Mouse (Mus musculus): ENCODE data around the gene Fam20a. TPM values are rescaled to one million over a fixed set of nuclear protein-coding genes. Genes with fewer than 3 reads are reported as not detected.

Fam20a gene
- 2.2 and 2.4 TPM in 2 replicates for polyA plus RNA-seq (2015; fragmentation: Nextera tagmentation; extraction: Ambion mirVana)

DNA sequence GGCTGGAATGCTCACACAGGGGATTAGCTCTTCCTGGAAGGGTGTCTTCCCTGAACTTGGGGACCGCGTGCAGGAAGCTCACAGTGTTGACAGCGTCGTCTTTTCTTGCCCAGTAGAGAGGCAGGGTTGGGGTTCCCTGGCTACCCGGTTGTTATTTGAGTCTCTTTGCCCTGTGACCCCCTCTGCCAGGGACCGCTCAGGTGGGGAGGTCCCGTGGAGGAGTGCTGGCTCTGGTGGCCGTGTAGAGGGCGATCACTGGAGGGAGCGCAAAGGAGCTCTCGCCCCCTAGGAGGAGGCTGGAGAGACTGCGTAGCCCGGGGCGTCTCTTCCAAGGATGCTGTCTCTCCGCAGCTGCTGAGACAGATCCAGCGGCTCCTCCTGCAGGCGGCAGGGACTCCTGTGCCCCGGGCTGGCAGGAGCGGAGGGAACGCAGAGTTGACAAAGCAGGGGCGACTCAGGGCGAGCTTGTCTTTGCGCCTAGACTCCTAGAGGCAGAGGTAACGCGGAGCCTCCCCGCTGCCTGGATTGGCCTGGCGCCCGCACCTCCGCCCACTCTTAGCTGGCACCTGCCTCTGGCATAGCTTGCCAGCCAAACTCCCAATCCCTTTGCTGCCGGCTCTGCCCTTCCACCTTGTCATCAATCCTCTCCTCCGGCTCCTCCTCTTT is at the start of gene Fam20a:
TSS of gene Fam20a (minus strand) at position 499 of the 666 bp plus-strand sequence.
- H3K36me3 ChIP-seq (ENCODE audit: control insufficient read depth, insufficient read depth, low read length): no peaks in the 10 kb centered on the region
- no peaks in the 10 kb centered on the region for H3K9me3 ChIP-seq (replicated peaks; ENCODE audit: control insufficient read depth, low read length)
- peak within 1 kb of the TSS; percentile 89 for H3K4me2 ChIP-seq (ENCODE audit: low read depth, low read length)
- H3K4me3 ChIP-seq (replicated peaks; ENCODE audit: low read length): peak within 1 kb of the TSS; percentile 51
- H3K27ac ChIP-seq (ENCODE audit: low read length): peak within 1 kb of the TSS; percentile 58; the same call in 1 of the 2 replicates
- H3K27me3 ChIP-seq (ENCODE audit: control insufficient read depth, insufficient read depth, low read length): peaks cover 7% of the 10 kb centered on the region; the same call in 1 of the 2 replicates
- peak; percentile 35; the same call in 1 of the 2 replicates for ATAC-seq (ENCODE audit: insufficient read depth, low FRiP score)
- H3K4me1 ChIP-seq (ENCODE audit: control insufficient read depth, insufficient read depth, low read length): peaks cover 15% of the 10 kb centered on the region
- peak within 1 kb of the TSS; percentile 64 for H3K9ac ChIP-seq (ENCODE audit: low read length)
- under 1% methylated on average over 31 of the region's 31 CpGs for WGBS

DNA sequence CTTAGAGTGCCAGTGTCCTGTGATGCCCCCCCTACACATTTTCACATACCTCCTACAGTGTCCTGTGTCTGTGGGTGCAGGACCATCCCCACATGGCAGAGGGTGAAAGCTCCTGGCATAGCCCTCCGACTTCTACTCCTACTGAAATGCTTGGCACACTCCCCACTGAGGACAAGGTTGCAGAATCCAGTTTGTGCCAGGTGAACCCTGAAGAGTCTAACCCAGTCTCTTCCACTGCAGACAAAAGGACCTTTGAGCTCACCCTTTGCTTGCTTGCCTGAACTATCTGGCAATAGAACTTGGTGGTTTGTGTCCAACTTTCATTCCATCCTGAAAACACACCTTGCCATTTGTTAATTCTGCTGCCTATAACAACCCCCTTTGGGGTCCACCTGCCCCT is 49.3 kb upstream of the Fam20a start:
- no peak overlapping the region for H3K4me3 ChIP-seq (replicated peaks; ENCODE audit: low read length)
- H3K9ac ChIP-seq (ENCODE audit: low read length): no peak overlapping the region
- WGBS: 75% methylated on average over 1 of the region's 1 CpGs
- no peak for ATAC-seq (ENCODE audit: insufficient read depth, low FRiP score)
- H3K9me3 ChIP-seq (replicated peaks; ENCODE audit: control insufficient read depth, low read length): no peaks in the 10 kb centered on the region
- H3K27ac ChIP-seq (ENCODE audit: low read length): no peak overlapping the region
- H3K36me3 ChIP-seq (ENCODE audit: control insufficient read depth, insufficient read depth, low read length): no peaks in the 10 kb centered on the region
- no peaks in the 10 kb centered on the region for H3K27me3 ChIP-seq (ENCODE audit: control insufficient read depth, insufficient read depth, low read length)
- H3K4me1 ChIP-seq (ENCODE audit: control insufficient read depth, insufficient read depth, low read length): no peaks in the 10 kb centered on the region
- no peak overlapping the region for H3K4me2 ChIP-seq (ENCODE audit: low read depth, low read length)

DNA sequence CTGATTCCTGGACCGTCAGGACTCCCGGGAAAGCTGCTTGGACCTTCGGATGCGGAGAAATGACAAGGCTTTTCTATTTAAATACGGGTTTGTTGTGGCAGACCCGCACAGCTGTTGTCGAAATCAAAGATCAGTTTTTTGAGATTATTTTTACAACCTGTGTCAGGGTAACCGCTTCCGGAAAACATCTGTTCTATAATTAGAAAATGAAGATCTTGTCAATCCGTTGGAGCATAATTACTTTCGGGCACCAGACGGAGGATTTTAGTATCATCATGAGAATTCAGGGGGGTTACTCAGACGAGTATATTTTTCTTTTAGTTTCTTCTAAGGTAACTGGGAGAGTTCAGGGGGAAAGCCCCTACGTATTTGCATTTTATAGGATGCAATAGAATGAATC is 48.1 kb upstream of the Fam20a start:
- H3K4me1 ChIP-seq (ENCODE audit: control insufficient read depth, insufficient read depth, low read length): no peaks in the 10 kb centered on the region
- H3K9me3 ChIP-seq (replicated peaks; ENCODE audit: control insufficient read depth, low read length): no peaks in the 10 kb centered on the region
- no peaks in the 10 kb centered on the region for H3K27me3 ChIP-seq (ENCODE audit: control insufficient read depth, insufficient read depth, low read length)
- WGBS: 87% methylated on average over 14 of the region's 14 CpGs
- no peak overlapping the region for H3K27ac ChIP-seq (ENCODE audit: low read length)
- H3K4me3 ChIP-seq (replicated peaks; ENCODE audit: low read length): no peak overlapping the region
- no peaks in the 10 kb centered on the region for H3K36me3 ChIP-seq (ENCODE audit: control insufficient read depth, insufficient read depth, low read length)
- ATAC-seq (ENCODE audit: insufficient read depth, low FRiP score): no peak
- no peak overlapping the region for H3K4me2 ChIP-seq (ENCODE audit: low read depth, low read length)
- no peak overlapping the region for H3K9ac ChIP-seq (ENCODE audit: low read length)

DNA sequence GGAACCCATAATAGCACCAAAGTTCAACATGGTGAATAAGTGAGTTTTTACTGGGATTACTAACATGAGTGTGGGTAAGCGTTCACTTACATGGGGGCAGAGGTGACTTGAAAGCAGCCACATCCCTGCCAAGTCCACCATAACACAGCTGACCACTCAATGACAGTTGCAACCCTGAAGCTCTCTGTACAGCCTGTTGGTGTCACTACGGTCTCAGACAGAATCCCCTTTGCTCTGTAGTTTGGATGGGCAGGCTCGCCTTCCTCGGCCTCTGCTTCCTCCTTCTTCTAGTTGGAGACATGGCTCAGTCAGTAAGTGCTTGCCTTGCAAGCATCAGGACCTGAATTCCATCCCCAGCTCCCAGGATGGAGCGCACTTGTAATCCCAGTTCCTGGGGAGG is 47.0 kb upstream of the Fam20a start:
- H3K4me2 ChIP-seq (ENCODE audit: low read depth, low read length): no peak overlapping the region
- ATAC-seq (ENCODE audit: insufficient read depth, low FRiP score): no peak
- H3K27ac ChIP-seq (ENCODE audit: low read length): no peak overlapping the region
- H3K36me3 ChIP-seq (ENCODE audit: control insufficient read depth, insufficient read depth, low read length): no peaks in the 10 kb centered on the region
- no peak overlapping the region for H3K4me3 ChIP-seq (replicated peaks; ENCODE audit: low read length)
- H3K9me3 ChIP-seq (replicated peaks; ENCODE audit: control insufficient read depth, low read length): no peaks in the 10 kb centered on the region
- no peaks in the 10 kb centered on the region for H3K27me3 ChIP-seq (ENCODE audit: control insufficient read depth, insufficient read depth, low read length)
- no peaks in the 10 kb centered on the region for H3K4me1 ChIP-seq (ENCODE audit: control insufficient read depth, insufficient read depth, low read length)
- 81% methylated on average over 5 of the region's 5 CpGs for WGBS
- H3K9ac ChIP-seq (ENCODE audit: low read length): no peak overlapping the region

DNA sequence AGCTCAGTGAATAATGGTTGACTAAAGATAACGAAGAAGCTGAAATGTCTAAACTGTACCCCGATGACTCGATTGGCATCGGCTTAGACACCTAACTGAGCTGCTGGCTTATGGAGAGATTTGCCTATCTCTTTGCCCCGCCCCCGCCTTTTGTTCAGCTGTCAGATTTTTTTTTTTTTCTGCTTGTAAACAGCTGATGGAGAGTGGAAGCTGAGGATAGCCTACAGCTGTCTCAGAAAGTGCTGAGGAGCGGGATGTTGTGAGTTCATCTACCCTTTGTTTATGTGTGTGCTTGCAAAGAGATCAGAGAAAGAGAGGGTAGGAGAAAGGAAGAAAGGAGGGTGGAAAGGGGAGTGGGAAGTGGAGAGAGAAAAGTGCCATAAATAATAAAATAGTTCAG is 38.0 kb upstream of the Fam20a start:
- no peaks in the 10 kb centered on the region for H3K9me3 ChIP-seq (replicated peaks; ENCODE audit: control insufficient read depth, low read length)
- ATAC-seq (ENCODE audit: insufficient read depth, low FRiP score): no peak
- 76% methylated on average over 7 of the region's 7 CpGs for WGBS

DNA sequence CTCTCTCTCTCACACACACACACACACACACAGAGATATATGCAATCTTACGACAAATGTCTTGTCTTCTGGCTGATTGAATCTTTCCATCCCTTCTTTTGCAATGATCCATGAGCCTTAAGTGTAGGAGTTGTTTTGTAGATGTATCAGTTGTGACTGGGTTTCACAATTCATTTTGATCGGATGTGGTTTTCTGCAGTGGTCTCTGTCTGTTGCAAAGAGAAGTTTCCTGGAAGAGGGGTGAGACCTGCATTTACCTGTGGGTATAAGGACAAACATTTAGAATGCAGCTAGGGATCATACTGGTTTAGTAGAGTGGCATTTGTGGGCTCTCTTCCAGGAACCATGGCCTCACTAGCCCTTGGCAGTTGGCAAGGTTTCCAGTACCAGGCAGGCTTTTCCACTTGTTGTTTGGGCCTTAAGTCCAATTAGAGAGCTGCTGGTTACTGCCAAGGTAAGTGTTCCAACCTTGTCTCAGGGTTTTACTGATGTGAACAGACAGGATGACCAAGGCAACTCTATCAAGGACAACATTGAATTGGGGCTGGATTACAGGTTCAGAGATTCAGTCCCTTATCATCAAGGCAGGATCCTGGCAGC is 36.6 kb upstream of the Fam20a start:
- no peak overlapping the region for H3K4me3 ChIP-seq (replicated peaks; ENCODE audit: low read length)
- no peak overlapping the region for H3K4me2 ChIP-seq (ENCODE audit: low read depth, low read length)
- 91% methylated on average over 2 of the region's 2 CpGs for WGBS
- no peak overlapping the region for H3K9ac ChIP-seq (ENCODE audit: low read length)
- H3K4me1 ChIP-seq (ENCODE audit: control insufficient read depth, insufficient read depth, low read length): no peaks in the 10 kb centered on the region
- H3K27me3 ChIP-seq (ENCODE audit: control insufficient read depth, insufficient read depth, low read length): no peaks in the 10 kb centered on the region
- no peak overlapping the region for H3K27ac ChIP-seq (ENCODE audit: low read length)
- H3K9me3 ChIP-seq (replicated peaks; ENCODE audit: control insufficient read depth, low read length): no peaks in the 10 kb centered on the region
- H3K36me3 ChIP-seq (ENCODE audit: control insufficient read depth, insufficient read depth, low read length): no peaks in the 10 kb centered on the region
- ATAC-seq (ENCODE audit: insufficient read depth, low FRiP score): no peak

More for the DNA sequence above, 38.0 kb upstream of the Fam20a start:
- H3K4me2 ChIP-seq (ENCODE audit: low read depth, low read length): no peak overlapping the region
- H3K4me1 ChIP-seq (ENCODE audit: control insufficient read depth, insufficient read depth, low read length): no peaks in the 10 kb centered on the region
- no peaks in the 10 kb centered on the region for H3K27me3 ChIP-seq (ENCODE audit: control insufficient read depth, insufficient read depth, low read length)
- no peaks in the 10 kb centered on the region for H3K36me3 ChIP-seq (ENCODE audit: control insufficient read depth, insufficient read depth, low read length)
- H3K4me3 ChIP-seq (replicated peaks; ENCODE audit: low read length): no peak overlapping the region
- no peak overlapping the region for H3K9ac ChIP-seq (ENCODE audit: low read length)
- H3K27ac ChIP-seq (ENCODE audit: low read length): no peak overlapping the region

DNA sequence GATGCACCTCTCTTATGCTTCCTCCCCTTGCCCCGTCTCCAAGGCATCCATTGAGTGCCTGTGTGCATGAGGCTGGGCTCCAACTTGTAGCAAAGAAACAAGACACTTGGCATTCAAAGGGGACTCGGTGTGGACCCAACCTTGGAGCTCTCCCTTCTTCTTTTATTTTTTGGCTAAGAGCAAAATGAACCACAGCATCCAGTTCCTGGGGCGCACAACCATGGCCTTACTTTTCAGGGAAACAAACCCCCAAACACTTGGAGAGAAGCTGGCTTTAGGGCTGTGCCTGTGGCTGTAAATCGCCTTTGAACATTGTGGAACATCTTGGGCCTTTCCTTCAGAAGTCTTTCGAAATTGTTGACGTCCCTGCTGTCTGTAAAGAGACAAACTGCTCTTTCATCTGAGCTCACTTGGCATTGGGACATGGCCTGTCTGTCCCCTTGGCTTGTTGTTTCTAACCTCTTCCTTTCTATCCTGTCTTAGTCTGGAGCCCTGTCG is 32.1 kb upstream of the Fam20a start:
- no peak overlapping the region for H3K4me3 ChIP-seq (replicated peaks; ENCODE audit: low read length)
- ATAC-seq (ENCODE audit: insufficient read depth, low FRiP score): no peak
- WGBS: 78% methylated on average over 7 of the region's 7 CpGs

DNA sequence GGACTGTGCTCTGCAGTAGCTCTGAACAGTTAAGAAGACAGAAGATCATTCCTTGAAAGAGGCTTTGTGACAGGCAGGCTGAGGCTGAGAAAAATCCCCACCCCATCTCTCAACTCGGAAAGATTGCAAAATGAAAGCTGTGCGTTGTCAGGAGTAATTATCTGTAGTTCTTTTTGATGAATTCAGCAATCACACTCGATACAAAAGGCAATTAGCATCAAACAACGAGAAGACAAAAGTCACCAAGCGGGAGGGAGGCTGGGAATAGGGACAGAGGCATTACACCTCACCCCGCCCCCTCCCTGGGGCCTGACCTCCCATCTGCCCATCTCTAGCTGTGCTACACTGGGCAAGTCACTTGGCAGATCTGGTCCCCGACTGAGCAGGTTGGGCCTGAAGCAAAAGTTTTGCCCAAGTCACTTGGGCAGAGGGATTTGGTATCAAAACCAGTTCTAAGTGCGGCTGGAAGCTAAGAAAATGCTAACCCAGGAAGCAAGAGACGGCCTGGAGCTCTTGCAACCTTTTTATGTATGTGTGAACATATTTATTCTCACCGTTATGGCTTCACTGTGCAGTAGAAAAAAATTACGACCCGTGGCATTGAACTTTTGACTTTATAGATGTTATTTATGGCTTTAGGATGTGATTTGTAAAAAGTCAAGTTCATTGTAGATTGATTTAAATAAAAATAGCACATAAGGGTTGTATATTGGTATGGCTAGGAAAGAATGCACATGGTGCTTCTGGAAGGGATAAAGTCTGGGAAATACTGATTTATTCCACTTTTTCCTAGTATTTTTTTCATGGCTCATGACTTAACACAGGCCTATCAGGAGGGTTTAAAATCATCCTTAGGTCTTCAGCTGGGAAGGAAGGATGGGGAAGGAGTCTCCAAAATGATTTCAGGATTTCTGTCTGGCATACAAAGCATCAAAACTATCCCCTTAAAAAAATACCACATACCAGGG is 29.8 kb upstream of the Fam20a start:
- H3K36me3 ChIP-seq (ENCODE audit: control insufficient read depth, insufficient read depth, low read length): no peaks in the 10 kb centered on the region
- 58% methylated on average over 12 of the region's 12 CpGs for WGBS
- no peak overlapping the region for H3K9ac ChIP-seq (ENCODE audit: low read length)
- H3K27me3 ChIP-seq (ENCODE audit: control insufficient read depth, insufficient read depth, low read length): no peaks in the 10 kb centered on the region
- no peak overlapping the region for H3K27ac ChIP-seq (ENCODE audit: low read length)
- ATAC-seq (ENCODE audit: insufficient read depth, low FRiP score): no peak
- no peak overlapping the region for H3K4me3 ChIP-seq (replicated peaks; ENCODE audit: low read length)
- H3K4me1 ChIP-seq (ENCODE audit: control insufficient read depth, insufficient read depth, low read length): no peaks in the 10 kb centered on the region
- H3K4me2 ChIP-seq (ENCODE audit: low read depth, low read length): no peak overlapping the region
- H3K9me3 ChIP-seq (replicated peaks; ENCODE audit: control insufficient read depth, low read length): no peaks in the 10 kb centered on the region

More for the DNA sequence above, 32.1 kb upstream of the Fam20a start:
- Histone ChIP-seq H3K9ac (ENCODE audit: low read length) (no peak overlapping the region), H3K4me1 (ENCODE audit: control insufficient read depth, insufficient read depth, low read length) (no peaks in the 10 kb centered on the region), H3K36me3 (ENCODE audit: control insufficient read depth, insufficient read depth, low read length) (no peaks in the 10 kb centered on the region), H3K9me3 (replicated peaks; ENCODE audit: control insufficient read depth, low read length) (no peaks in the 10 kb centered on the region), H3K27me3 (ENCODE audit: control insufficient read depth, insufficient read depth, low read length) (no peaks in the 10 kb centered on the region), H3K4me2 (ENCODE audit: low read depth, low read length) (no peak overlapping the region), H3K27ac (ENCODE audit: low read length) (no peak overlapping the region)

All from stomach, embryonic 16.5 days (tissue).